Mouse (Mus musculus): ENCODE measurements at regions not wholly inside any gene's neighbourhood (a gene's known extent, or its start where the extent isn't known, plus 50 kb on each side); places are given as distances from the start of the nearest gene placed in this dataset.

DNA sequence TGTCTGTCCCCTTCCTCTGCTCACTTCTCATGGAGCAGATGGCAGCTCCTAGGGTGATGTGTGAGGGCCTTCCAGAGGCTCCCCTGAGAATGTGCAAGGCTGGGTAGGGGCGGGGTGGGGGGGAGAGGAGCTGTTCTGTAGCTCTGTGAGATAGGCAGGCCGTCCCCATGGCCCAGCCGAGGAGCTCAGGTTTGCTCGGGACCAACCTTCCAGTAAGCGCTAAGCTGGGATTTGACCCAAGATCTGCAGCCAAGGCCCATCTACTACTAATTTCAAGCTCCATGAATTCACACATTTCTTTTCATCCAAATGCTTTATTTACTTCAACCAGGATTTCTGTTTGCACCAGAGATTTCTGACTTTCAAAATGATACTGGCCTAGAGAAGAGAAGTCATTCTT lies 51.4 kb upstream of the Wnt11 start:
- no peak overlapping the region for H3K27ac ChIP-seq (ENCODE audit: low read depth, low read length)
- 55% methylated on average over 5 of the region's 5 CpGs for WGBS
- no peaks in the 10 kb centered on the region for H3K36me3 ChIP-seq (ENCODE audit: control insufficient read depth, insufficient read depth, low read length)
- no peaks in the 10 kb centered on the region for H3K27me3 ChIP-seq (ENCODE audit: control insufficient read depth, insufficient read depth, low read length)
- no peak overlapping the region for H3K4me2 ChIP-seq (ENCODE audit: low read depth)
- H3K4me1 ChIP-seq (ENCODE audit: control insufficient read depth, insufficient read depth, low read length) = 0 out of 2 replicates have a peak, but pooled peaks cover 6% of the 10 kb centered on the region
- ATAC-seq (ENCODE audit: insufficient read depth, low FRiP score, low TSS enrichment) (no peak), DNase-seq (ENCODE audit: low spot score) (no peak)
- H3K9ac ChIP-seq (ENCODE audit: low read length) = no peak overlapping the region
- no peaks in the 10 kb centered on the region for H3K9me3 ChIP-seq (ENCODE audit: control insufficient read depth, low read length)
- H3K4me3 ChIP-seq (ENCODE audit: low read depth, low read length) = no peak overlapping the region

DNA sequence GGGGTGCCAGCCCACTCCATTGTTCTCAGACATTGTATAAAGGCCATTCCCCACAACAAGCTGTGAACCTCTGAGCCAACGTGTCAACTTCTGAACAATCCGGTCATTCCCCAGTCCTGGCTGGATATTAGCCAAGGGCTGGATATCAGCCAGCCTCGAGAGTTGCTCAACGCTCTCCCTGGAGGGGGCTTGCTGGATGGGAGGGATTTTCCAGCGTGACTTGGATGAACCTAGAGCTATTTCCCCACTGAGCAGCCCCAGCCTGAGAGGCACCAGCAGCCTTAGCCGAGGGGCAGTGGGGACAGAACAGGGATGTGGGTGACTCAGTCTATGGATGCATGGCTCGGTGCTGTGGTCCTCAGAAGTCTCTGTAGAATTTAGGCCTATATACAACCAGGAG lies 51.0 kb upstream of the Wnt11 start:
- WGBS = 22% methylated on average over 7 of the region's 7 CpGs
- no peak overlapping the region for H3K4me3 ChIP-seq (ENCODE audit: low read depth, low read length)
- no peaks in the 10 kb centered on the region for H3K27me3 ChIP-seq (ENCODE audit: control insufficient read depth, insufficient read depth, low read length)
- H3K36me3 ChIP-seq (ENCODE audit: control insufficient read depth, insufficient read depth, low read length) = no peaks in the 10 kb centered on the region
- no peak overlapping the region for H3K4me2 ChIP-seq (ENCODE audit: low read depth)
- DNase-seq (ENCODE audit: low spot score) = no peak
- H3K27ac ChIP-seq (ENCODE audit: low read depth, low read length) = no peak overlapping the region
- ATAC-seq (ENCODE audit: insufficient read depth, low FRiP score, low TSS enrichment) = no peak
- H3K4me1 ChIP-seq (ENCODE audit: control insufficient read depth, insufficient read depth, low read length) = 0 out of 2 replicates have a peak, but pooled peaks cover 6% of the 10 kb centered on the region
- H3K9me3 ChIP-seq (ENCODE audit: control insufficient read depth, low read length) = no peaks in the 10 kb centered on the region
- H3K9ac ChIP-seq (ENCODE audit: low read length) = no peak overlapping the region

- Histone ChIP-seq H3K9me3 (ENCODE audit: control insufficient read depth, low read length) (no peaks in the 10 kb centered on the region), H3K9ac (ENCODE audit: low read length) (no peak overlapping the region), H3K4me3 (ENCODE audit: low read depth, low read length) (no peak overlapping the region), H3K36me3 (ENCODE audit: control insufficient read depth, insufficient read depth, low read length) (no peaks in the 10 kb centered on the region), H3K4me2 (ENCODE audit: low read depth) (no peak overlapping the region), H3K4me1 (ENCODE audit: control insufficient read depth, insufficient read depth, low read length) (0 out of 2 replicates have a peak, but pooled peaks cover 6% of the 10 kb centered on the region), H3K27ac (ENCODE audit: low read depth, low read length) (no peak overlapping the region), H3K27me3 (ENCODE audit: control insufficient read depth, insufficient read depth, low read length) (no peaks in the 10 kb centered on the region)
- DNase-seq (ENCODE audit: low spot score) = no peak
- 44% methylated on average over 15 of the region's 15 CpGs for WGBS
- no peak for ATAC-seq (ENCODE audit: insufficient read depth, low FRiP score, low TSS enrichment)
These were observed 50.5 kb upstream of the Wnt11 start for GRCm38 (mm10) chr7:98784369-98784931.
